Mouse (Mus musculus): ENCODE results near the gene Ldb1. TPM values are rescaled to one million over a fixed set of nuclear protein-coding genes. Genes with fewer than 3 reads are reported as not detected.

Gene Ldb1
- polyA plus RNA-seq, 1 experiment from 2014 or later, result 50.1 TPM

- 97% methylated on average over 7 of the region's 7 CpGs for WGBS
- Histone ChIP-seq H3K36me3 (ENCODE audit: control insufficient read depth, insufficient read depth, low read length) (peaks cover 14% of the 10 kb centered on the region), H3K4me1 (replicated peaks; ENCODE audit: control insufficient read depth, insufficient read depth) (no peaks in the 10 kb centered on the region), H3K4me2 (replicated peaks; ENCODE audit: low read depth) (no peak overlapping the region), H3K27ac (replicated peaks) (no peak overlapping the region), H3K4me3 (ENCODE audit: low read depth, low read length) (no peak overlapping the region), H3K9me3 (ENCODE audit: control insufficient read depth, low read length) (no peaks in the 10 kb centered on the region), H3K27me3 (ENCODE audit: control insufficient read depth, insufficient read depth, low read length) (no peaks in the 10 kb centered on the region), H3K9ac (ENCODE audit: low read length) (no peak overlapping the region)
- ATAC-seq (ENCODE audit: low FRiP score, low TSS enrichment) (no peak), DNase-seq (ENCODE audit: low spot score) (no peak)
- no peak for TF ChIP-seq CTCF (IDR thresholded peaks at IDR 0.05; ENCODE audit: low read depth)
- no peak for TF ChIP-seq EP300 (optimal IDR thresholded peaks at IDR 0.05)
Measured at GRCm38 (mm10) chr19:46058466-46058865, 13.5 kb upstream of the Ldb1 start.

- peak overlapping the region; percentile 70 for H3K4me3 ChIP-seq (ENCODE audit: low read depth, low read length)
- H3K9ac ChIP-seq (ENCODE audit: low read length), result peak overlapping the region; percentile 77
- whole genome bisulfite sequencing, result 1% methylated on average over 30 of the region's 42 CpGs
- H3K36me3 ChIP-seq (ENCODE audit: control insufficient read depth, insufficient read depth, low read length), result peaks cover 2% of the 10 kb centered on the region; the same call in 1 of the 2 replicates
- peak; percentile 88 for DNase-seq (ENCODE audit: low spot score)
- no peaks in the 10 kb centered on the region for H3K9me3 ChIP-seq (ENCODE audit: control insufficient read depth, low read length)
- TF ChIP-seq EP300 (optimal IDR thresholded peaks at IDR 0.05) (no peak), CTCF (IDR thresholded peaks at IDR 0.05; ENCODE audit: low read depth) (peak; percentile 64)
- peak; percentile 77 for ATAC-seq (ENCODE audit: low FRiP score, low TSS enrichment)
- no peaks in the 10 kb centered on the region for H3K27me3 ChIP-seq (ENCODE audit: control insufficient read depth, insufficient read depth, low read length)
- no peaks in the 10 kb centered on the region for H3K4me1 ChIP-seq (replicated peaks; ENCODE audit: control insufficient read depth, insufficient read depth)
- H3K4me2 ChIP-seq (replicated peaks; ENCODE audit: low read depth), result peak overlapping the region; percentile 75
- peak overlapping the region; percentile 93 for H3K27ac ChIP-seq (replicated peaks)
Measured at GRCm38 (mm10) chr19:46056947-46057607, 12.1 kb upstream of the Ldb1 start.

GRCm38 (mm10) chr19:46056388-46056946, 11.5 kb upstream of the Ldb1 start:
- DNase-seq (ENCODE audit: low spot score), result peak; percentile 94
- Histone ChIP-seq H3K4me2 (replicated peaks; ENCODE audit: low read depth) (peak overlapping the region; percentile 75), H3K4me3 (ENCODE audit: low read depth, low read length) (peak overlapping the region; percentile 70), H3K9me3 (ENCODE audit: control insufficient read depth, low read length) (no peaks in the 10 kb centered on the region), H3K4me1 (replicated peaks; ENCODE audit: control insufficient read depth, insufficient read depth) (no peaks in the 10 kb centered on the region), H3K27ac (replicated peaks) (peak overlapping the region; percentile 93), H3K9ac (ENCODE audit: low read length) (peak overlapping the region; percentile 77), H3K27me3 (ENCODE audit: control insufficient read depth, insufficient read depth, low read length) (no peaks in the 10 kb centered on the region), H3K36me3 (ENCODE audit: control insufficient read depth, insufficient read depth, low read length) (no peaks in the 10 kb centered on the region)
- under 1% methylated on average over 51 of the region's 52 CpGs for WGBS
- TF ChIP-seq CTCF (IDR thresholded peaks at IDR 0.05; ENCODE audit: low read depth), result peak; percentile 1; the same call in 1 of the 2 replicates
- no peak for TF ChIP-seq EP300 (optimal IDR thresholded peaks at IDR 0.05)
- peak; percentile 97 for ATAC-seq (ENCODE audit: low FRiP score, low TSS enrichment)

- DNase-seq (ENCODE audit: low spot score), result no peak
Measured at GRCm38 (mm10) chr19:46055752-46056387, 10.9 kb upstream of the Ldb1 start.

GRCm38 (mm10) chr19:46050462-46050861, 5.4 kb upstream of the Ldb1 start:
- Histone ChIP-seq H3K9ac (ENCODE audit: low read length) (no peak overlapping the region), H3K4me1 (replicated peaks; ENCODE audit: control insufficient read depth, insufficient read depth) (0 out of 2 replicates have a peak, but pooled peaks cover 2% of the 10 kb centered on the region), H3K27me3 (ENCODE audit: control insufficient read depth, insufficient read depth, low read length) (no peaks in the 10 kb centered on the region), H3K4me3 (ENCODE audit: low read depth, low read length) (no peak overlapping the region), H3K27ac (replicated peaks) (no peak overlapping the region), H3K4me2 (replicated peaks; ENCODE audit: low read depth) (no peak overlapping the region), H3K9me3 (ENCODE audit: control insufficient read depth, low read length) (no peaks in the 10 kb centered on the region), H3K36me3 (ENCODE audit: control insufficient read depth, insufficient read depth, low read length) (no peaks in the 10 kb centered on the region)
- no peak for ATAC-seq (ENCODE audit: low FRiP score, low TSS enrichment)
- WGBS, result 78% methylated on average over 2 of the region's 2 CpGs
- no peak for TF ChIP-seq EP300 (optimal IDR thresholded peaks at IDR 0.05)
- no peak for DNase-seq (ENCODE audit: low spot score)

More at GRCm38 (mm10) chr19:46055752-46056387, 10.9 kb upstream of the Ldb1 start:
- no peak overlapping the region for H3K9ac ChIP-seq (ENCODE audit: low read length)
- H3K4me3 ChIP-seq (ENCODE audit: low read depth, low read length), result peak overlapping the region; percentile 70
- ATAC-seq (ENCODE audit: low FRiP score, low TSS enrichment), result peak; percentile 72
- no peaks in the 10 kb centered on the region for H3K36me3 ChIP-seq (ENCODE audit: control insufficient read depth, insufficient read depth, low read length)
- H3K4me1 ChIP-seq (replicated peaks; ENCODE audit: control insufficient read depth, insufficient read depth), result no peaks in the 10 kb centered on the region
- no peak overlapping the region for H3K27ac ChIP-seq (replicated peaks)
- no peaks in the 10 kb centered on the region for H3K9me3 ChIP-seq (ENCODE audit: control insufficient read depth, low read length)
- TF ChIP-seq CTCF (IDR thresholded peaks at IDR 0.05; ENCODE audit: low read depth), result peak; percentile 72
- TF ChIP-seq EP300 (optimal IDR thresholded peaks at IDR 0.05), result no peak
- no peaks in the 10 kb centered on the region for H3K27me3 ChIP-seq (ENCODE audit: control insufficient read depth, insufficient read depth, low read length)
- H3K4me2 ChIP-seq (replicated peaks; ENCODE audit: low read depth), result peak overlapping the region; percentile 40
- WGBS, result under 1% methylated on average over 11 of the region's 11 CpGs

- ATAC-seq (ENCODE audit: low FRiP score, low TSS enrichment) (no peak), DNase-seq (ENCODE audit: low spot score) (no peak)
- Histone ChIP-seq H3K36me3 (ENCODE audit: control insufficient read depth, insufficient read depth, low read length) (no peaks in the 10 kb centered on the region), H3K9me3 (ENCODE audit: control insufficient read depth, low read length) (no peaks in the 10 kb centered on the region), H3K4me3 (ENCODE audit: low read depth, low read length) (no peak overlapping the region), H3K27ac (replicated peaks) (no peak overlapping the region), H3K4me1 (replicated peaks; ENCODE audit: control insufficient read depth, insufficient read depth) (0 out of 2 replicates have a peak, but pooled peaks cover 2% of the 10 kb centered on the region), H3K9ac (ENCODE audit: low read length) (no peak overlapping the region), H3K27me3 (ENCODE audit: control insufficient read depth, insufficient read depth, low read length) (no peaks in the 10 kb centered on the region), H3K4me2 (replicated peaks; ENCODE audit: low read depth) (no peak overlapping the region)
- TF ChIP-seq EP300 (optimal IDR thresholded peaks at IDR 0.05) (no peak), CTCF (IDR thresholded peaks at IDR 0.05; ENCODE audit: low read depth) (no peak)
- 62% methylated on average over 4 of the region's 4 CpGs for WGBS
Measured at GRCm38 (mm10) chr19:46049129-46049528, 4.1 kb upstream of the Ldb1 start.
